Mouse (Mus musculus) E14TG2a.4 (cell line): ENCODE measurements around the gene Lmod2.

Source experiments
- CTCF ChIP-seq: conservative IDR thresholded peaks from 2 replicates; pipeline ENCODE4 v1.5.1; 2014; ENCODE audit warnings: low read length
- NANOG ChIP-seq: IDR thresholded peaks from 2 replicates; pipeline ENCODE4 v1.6.1; 2014; ENCODE audit warnings: borderline replicate concordance, low read length, mixed read lengths
- POU5F1 ChIP-seq: IDR thresholded peaks from 2 replicates; pipeline ENCODE4 v1.6.1; 2014; ENCODE audit warnings: low read length, borderline replicate concordance

DNA sequence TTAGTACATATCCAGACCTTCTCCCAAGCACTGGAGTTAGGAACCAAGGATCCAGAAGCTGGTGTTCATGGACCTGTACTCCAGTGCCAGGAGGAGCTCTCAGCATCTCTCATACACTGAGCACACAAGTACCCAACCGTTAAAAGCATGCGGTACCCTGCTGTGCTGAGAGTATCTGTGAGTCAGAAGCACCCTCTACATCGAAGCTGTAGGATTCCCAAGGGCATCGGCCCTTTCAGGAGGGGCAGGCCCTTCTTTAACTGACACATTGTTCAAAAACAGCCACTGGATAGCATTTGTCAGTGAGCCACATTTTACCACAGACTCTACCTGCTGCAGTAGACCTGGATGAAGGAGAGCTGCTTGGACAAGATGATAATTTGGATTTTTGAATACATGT is 10.6 kb downstream of the Lmod2 start:
- no peak for TF ChIP-seq CTCF
- no peak for TF ChIP-seq NANOG
- no peak for TF ChIP-seq POU5F1
